Mouse (Mus musculus) olfactory bulb, adult 2 months (tissue): ENCODE measurements around the gene Rcsd1. TPM values are rescaled to one million over a fixed set of nuclear protein-coding genes. Genes with fewer than 3 reads are reported as not detected.
A peak's percentile ranks its signal among the peaks of the same experiment; 100 is the strongest.

Source experiments
- H3K27ac ChIP-seq: fragments of 200-500 bp; 2 replicates; pipeline ENCODE4 v1.5.1; 2012; ENCODE audit warnings: low read depth, low read length; ENCODE audit not compliant: insufficient read depth
- H3K4me1 ChIP-seq: fragments of 200-500 bp; 2 replicates; pipeline ENCODE4 v1.6.1; 2012; ENCODE audit warnings: low read length; ENCODE audit not compliant: control insufficient read depth, insufficient read depth
- H3K4me3 ChIP-seq: fragments of 200-500 bp; 2 replicates; pipeline ENCODE4 v1.5.1; 2012; ENCODE audit warnings: mild to moderate bottlenecking, low read depth, low read length, moderate library complexity; ENCODE audit not compliant: insufficient read depth
- CTCF ChIP-seq: fragments of 200-500 bp; IDR thresholded peaks from 2 replicates; pipeline ENCODE4 v1.5.1; 2012; ENCODE audit warnings: low read depth, mild to moderate bottlenecking, low read length, moderate library complexity; ENCODE audit not compliant: insufficient read depth
- POLR2A ChIP-seq: fragments of 200-500 bp; IDR thresholded peaks from 2 replicates; pipeline ENCODE4 v1.6.1; 2012; ENCODE audit warnings: mild to moderate bottlenecking, low read depth, low read length, moderate library complexity; ENCODE audit not compliant: insufficient read depth
- WGBS: fragments of 180-500 bp; shearing (Covaris S2); methylation state at CpG from one replicate; pipeline ENCODE4 v1.1.7; 2018; 5-methylcytosine and 5-hydroxymethylcytosine counted together
- polyA plus RNA-seq: library from polyadenylated mRNA; stranded (reverse); fragments of >200 nt; gene quantifications from 2 replicates; pipeline ENCODE4 v1.2.4, GENCODE M21; 2012; ENCODE audit warnings: low replicate concordance; ENCODE audit not compliant: missing spikeins, insufficient read depth, insufficient read length

The Rcsd1 gene
- polyA plus RNA-seq, 1 experiment: 138 TPM

DNA sequence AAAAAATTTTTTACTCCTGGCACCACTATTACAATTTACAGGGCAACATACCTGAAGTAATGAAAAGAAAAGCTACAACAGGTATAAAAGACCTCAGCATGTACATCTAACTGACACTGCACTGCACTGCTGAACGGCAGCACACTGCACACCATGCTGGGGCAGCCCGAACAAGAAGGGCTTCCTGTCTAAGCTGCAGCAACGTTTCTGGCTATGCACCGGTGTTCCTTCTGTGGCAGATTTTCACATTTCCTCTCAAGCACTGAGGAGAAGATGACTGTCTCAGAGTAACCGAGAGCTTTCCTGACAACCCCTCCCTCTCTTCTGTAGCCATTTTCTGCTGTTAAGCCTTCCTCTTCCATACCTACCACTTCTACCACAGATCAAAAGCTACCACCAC lies 96.8 kb downstream of the Rcsd1 start:
- Histone ChIP-seq H3K27ac (no peak overlapping the region), H3K4me1 (peaks cover 8% of the 10 kb centered on the region), H3K4me3 (no peak overlapping the region)
- WGBS: 72% methylated on average over 5 of the region's 5 CpGs
- TF ChIP-seq POLR2A (no peak), CTCF (no peak)

GRCm38 (mm10) chr1:165610321-165610999 lies 99.1 kb downstream of the Rcsd1 start:
- peak overlapping the region; percentile 56; the same call in 1 of the 2 replicates for H3K27ac ChIP-seq
- H3K4me3 ChIP-seq: no peak overlapping the region
- no peak for TF ChIP-seq POLR2A
- no peak for TF ChIP-seq CTCF
- 30% methylated on average over 9 of the region's 9 CpGs for WGBS
- H3K4me1 ChIP-seq: peaks cover 8% of the 10 kb centered on the region

- no peak overlapping the region for H3K27ac ChIP-seq
- no peak overlapping the region for H3K4me3 ChIP-seq
- TF ChIP-seq POLR2A (no peak), CTCF (no peak)
- H3K4me1 ChIP-seq: peaks cover 8% of the 10 kb centered on the region
- WGBS: 68% methylated on average over 7 of the region's 7 CpGs
Measured at GRCm38 (mm10) chr1:165609495-165610320, 99.8 kb downstream of the Rcsd1 start.

GRCm38 (mm10) chr1:165608904-165609303 lies 100.7 kb downstream of the Rcsd1 start:
- WGBS: 92% methylated on average over 4 of the region's 4 CpGs

GRCm38 (mm10) chr1:165605774-165606173 lies 103.8 kb downstream of the Rcsd1 start:
- no peak for TF ChIP-seq CTCF
- no peak for TF ChIP-seq POLR2A
- WGBS: 66% methylated on average over 6 of the region's 6 CpGs
- no peak overlapping the region for H3K27ac ChIP-seq
- H3K4me1 ChIP-seq: peaks cover 5% of the 10 kb centered on the region
- H3K4me3 ChIP-seq: no peak overlapping the region

More at GRCm38 (mm10) chr1:165608904-165609303, 100.7 kb downstream of the Rcsd1 start:
- Histone ChIP-seq H3K4me3 (no peak overlapping the region), H3K4me1 (peaks cover 8% of the 10 kb centered on the region), H3K27ac (no peak overlapping the region)
- no peak for TF ChIP-seq CTCF
- TF ChIP-seq POLR2A: no peak

DNA sequence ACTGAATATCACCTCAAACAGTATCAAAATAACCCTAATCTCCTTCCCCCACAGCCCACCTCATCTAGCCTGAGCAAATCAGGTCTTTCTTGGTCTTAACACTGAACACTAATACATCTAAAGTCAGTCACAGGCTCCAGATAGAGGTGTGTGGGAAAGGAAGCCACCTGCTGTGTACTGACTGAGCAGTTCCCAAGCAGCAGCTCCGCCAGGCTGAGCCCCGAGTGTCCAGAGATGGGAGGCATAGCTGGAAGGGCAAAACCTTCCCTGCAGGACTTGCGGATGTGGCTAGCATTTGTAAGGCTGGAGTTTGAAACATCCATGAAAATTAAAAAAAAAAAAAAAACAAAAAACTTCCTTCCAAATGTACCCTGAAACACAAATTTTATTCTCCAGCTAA lies 104.4 kb downstream of the Rcsd1 start:
- H3K27ac ChIP-seq: no peak overlapping the region
- TF ChIP-seq CTCF (no peak), POLR2A (no peak)
- WGBS: 89% methylated on average over 3 of the region's 3 CpGs
- no peak overlapping the region for H3K4me3 ChIP-seq
- H3K4me1 ChIP-seq: peaks cover 2% of the 10 kb centered on the region; the same call in 1 of the 2 replicates

GRCm38 (mm10) chr1:165604203-165604602 lies 105.4 kb downstream of the Rcsd1 start:
- Histone ChIP-seq H3K27ac (no peak overlapping the region), H3K4me3 (no peak overlapping the region), H3K4me1 (no peaks in the 10 kb centered on the region)
- 88% methylated on average over 8 of the region's 8 CpGs for WGBS
- TF ChIP-seq CTCF: no peak
- TF ChIP-seq POLR2A: no peak

- WGBS: 77% methylated on average over 14 of the region's 14 CpGs
- no peaks in the 10 kb centered on the region for H3K4me1 ChIP-seq
- H3K4me3 ChIP-seq: no peak overlapping the region
- TF ChIP-seq CTCF (no peak), POLR2A (no peak)
- no peak overlapping the region for H3K27ac ChIP-seq
Measured at GRCm38 (mm10) chr1:165603218-165603617, 106.3 kb downstream of the Rcsd1 start.

- H3K4me1 ChIP-seq: no peaks in the 10 kb centered on the region
- H3K4me3 ChIP-seq: no peak overlapping the region
- H3K27ac ChIP-seq: no peak overlapping the region
- WGBS: 76% methylated on average over 10 of the region's 10 CpGs
- TF ChIP-seq CTCF (no peak), POLR2A (no peak)
Measured at GRCm38 (mm10) chr1:165601775-165602280, 107.7 kb downstream of the Rcsd1 start.

Other genes starting within 250 kb of the Rcsd1 start
- not detected in 2 replicates for gene Dcaf6, start 249.3 kb downstream of the Rcsd1 start, polyA plus RNA-seq
- not detected in 2 replicates for gene Mpc2, start 249.1 kb downstream of the Rcsd1 start, polyA plus RNA-seq
- gene Adcy10, start 224.6 kb downstream of the Rcsd1 start, polyA plus RNA-seq: not detected in 2 replicates
- not detected in 2 replicates for gene Mpzl1, start 75.2 kb downstream of the Rcsd1 start, polyA plus RNA-seq
- gene Creg1, start 54.0 kb upstream of the Rcsd1 start, polyA plus RNA-seq: not detected in 2 replicates
- 189 TPM in 1 of 2 replicates, not detected in the other for gene Cd247, start 78.9 kb upstream of the Rcsd1 start, polyA plus RNA-seq